Mouse (Mus musculus) gonadal fat pad, adult 2 months (tissue): ENCODE measurements around the gene Zfp282. TPM values are rescaled to one million over a fixed set of nuclear protein-coding genes. Genes with fewer than 3 reads are reported as not detected.

Source experiments
- DNase-seq: peaks from one replicate; pipeline ENCODE4 v3.0.0-alpha.2; 2012; ENCODE audit warnings: low read depth
- polyA plus RNA-seq: library from polyadenylated mRNA; depleted of rRNA; stranded (reverse); fragments of >200 nt; gene quantifications from 2 replicates; pipeline ENCODE4 v1.2.3, GENCODE M21; 2012

Zfp282 gene
- polyA plus RNA-seq, 1 experiment, result 7.3 TPM

DNA sequence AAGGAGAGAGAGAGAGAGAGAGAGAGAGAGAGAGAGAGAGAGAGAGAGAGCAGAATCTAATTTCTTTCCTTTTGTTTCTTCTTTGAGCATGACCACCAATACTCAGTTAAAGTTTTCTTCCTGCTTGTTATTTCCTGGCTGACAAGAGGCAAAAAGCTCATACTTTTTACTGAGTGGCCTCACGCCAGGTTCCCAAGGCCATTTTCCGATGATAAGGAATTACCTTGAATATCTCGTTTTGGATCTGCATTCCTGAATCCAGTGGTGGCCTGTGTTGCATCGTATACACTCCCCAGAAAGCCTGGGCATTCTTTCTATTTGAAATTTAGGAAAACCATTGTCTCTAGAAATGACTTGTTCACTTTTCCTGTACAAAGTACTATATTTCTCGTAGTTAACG is 22.4 kb downstream of the Zfp282 start:
- DNase-seq, result no peak

DNA sequence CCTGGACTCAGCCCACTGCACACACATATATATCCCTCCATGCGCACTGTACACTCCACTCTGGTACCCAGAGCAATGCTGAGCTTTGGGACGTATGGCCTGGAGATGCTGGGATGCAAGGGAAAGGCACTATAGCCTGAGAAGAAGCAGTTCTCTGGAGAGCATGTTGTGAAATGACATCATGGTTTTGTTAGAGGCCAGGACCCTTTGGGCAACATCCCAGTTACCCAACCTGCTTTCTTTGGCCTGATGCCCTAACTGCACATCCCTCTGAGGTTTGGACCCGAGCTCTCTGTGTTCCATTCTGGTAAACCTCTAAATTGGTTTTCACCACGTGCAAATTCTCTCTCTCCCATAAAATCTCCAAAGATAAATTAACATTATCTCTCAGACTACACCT is 26.6 kb downstream of the Zfp282 start:
- no peak for DNase-seq

DNA sequence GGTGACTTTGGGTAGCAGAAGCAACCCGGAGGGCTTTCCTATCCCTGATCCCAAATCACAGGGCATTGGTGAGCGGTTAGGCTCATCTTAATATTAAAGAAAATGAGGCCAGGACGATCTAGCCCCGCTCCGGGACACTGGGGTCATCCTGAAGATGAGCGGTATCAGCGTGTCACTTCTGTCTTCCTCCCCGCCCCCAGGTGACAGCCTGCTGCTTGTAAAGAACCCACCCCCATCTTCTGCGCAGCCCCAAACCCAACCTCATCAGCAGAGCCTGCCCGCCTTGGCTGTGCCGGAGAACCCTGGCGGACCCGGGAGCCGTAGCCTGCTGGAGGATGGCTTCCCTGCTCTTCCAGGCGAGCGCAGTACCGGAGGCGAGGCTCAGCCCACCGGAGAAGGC is 27.4 kb downstream of the Zfp282 start:
- no peak for DNase-seq

DNA sequence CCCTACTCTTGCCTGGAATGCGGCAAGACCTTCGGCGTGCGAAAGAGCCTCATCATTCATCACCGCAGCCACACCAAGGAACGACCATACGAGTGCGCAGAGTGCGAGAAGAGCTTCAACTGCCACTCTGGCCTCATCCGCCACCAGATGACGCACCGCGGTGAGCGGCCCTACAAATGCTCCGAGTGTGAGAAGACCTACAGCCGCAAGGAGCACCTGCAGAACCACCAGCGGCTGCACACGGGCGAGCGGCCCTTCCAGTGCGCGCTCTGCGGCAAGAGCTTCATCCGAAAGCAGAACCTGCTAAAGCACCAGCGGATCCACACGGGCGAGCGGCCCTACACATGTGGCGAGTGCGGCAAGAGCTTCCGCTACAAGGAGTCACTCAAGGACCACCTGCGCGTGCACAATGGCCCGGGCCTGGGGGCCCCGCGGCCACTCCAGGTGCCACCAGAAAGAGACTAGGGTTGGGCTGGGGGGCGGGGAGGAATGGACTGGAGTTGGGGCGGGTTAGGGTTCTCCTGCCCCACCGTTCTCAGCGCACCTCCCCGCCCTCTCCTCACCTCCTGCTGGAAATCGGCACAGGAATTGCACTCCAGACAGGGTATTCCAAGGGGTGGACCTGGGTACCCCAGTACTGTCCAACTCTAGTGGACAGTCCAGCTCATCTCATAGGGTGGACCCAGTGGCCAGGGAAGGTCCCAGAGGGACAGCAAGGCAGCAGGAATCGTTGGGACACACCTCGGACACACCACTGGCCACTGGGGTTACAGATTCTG is 28.1 kb downstream of the Zfp282 start:
- DNase-seq, result no peak

DNA sequence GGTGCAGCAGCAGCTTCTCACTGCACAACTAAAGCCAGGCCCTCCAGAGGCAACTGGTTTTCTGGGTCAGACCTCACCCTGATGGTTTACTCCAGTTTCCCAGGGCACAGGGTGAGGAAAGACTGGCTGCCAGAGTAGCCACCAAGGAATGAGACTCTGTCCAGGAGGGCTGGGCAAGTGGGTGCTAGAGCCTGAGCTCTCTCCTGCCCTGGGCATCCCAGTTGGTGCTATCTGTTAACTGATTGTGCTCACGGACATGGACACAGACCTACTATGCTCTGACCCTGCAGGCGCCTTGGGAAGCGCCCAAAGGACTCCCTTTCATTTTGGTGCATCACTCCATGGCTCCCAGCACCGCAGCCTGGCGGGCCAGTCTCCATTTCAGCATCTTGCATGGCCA is 29.3 kb downstream of the Zfp282 start:
- no peak for DNase-seq

DNA sequence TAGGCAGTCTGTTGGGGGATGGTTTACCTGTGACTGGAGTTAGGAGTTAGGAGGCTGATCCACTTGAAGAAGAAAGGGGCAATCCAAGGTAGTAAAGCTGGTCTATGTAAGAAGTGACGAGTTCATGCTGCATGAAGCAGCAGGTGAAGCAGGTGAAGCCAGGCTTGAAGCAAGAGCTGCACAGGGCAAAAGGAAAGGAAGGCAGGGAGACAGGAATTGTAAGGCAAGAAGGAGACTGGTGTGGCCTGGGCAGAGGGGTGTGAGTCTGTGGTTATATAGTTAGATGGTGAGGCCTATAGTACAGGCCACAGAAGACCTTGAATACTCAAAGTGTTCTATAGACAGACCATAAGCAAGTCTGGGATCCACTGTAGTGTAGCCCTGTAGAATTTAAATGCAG is 32.0 kb downstream of the Zfp282 start:
- DNase-seq, result no peak

DNA sequence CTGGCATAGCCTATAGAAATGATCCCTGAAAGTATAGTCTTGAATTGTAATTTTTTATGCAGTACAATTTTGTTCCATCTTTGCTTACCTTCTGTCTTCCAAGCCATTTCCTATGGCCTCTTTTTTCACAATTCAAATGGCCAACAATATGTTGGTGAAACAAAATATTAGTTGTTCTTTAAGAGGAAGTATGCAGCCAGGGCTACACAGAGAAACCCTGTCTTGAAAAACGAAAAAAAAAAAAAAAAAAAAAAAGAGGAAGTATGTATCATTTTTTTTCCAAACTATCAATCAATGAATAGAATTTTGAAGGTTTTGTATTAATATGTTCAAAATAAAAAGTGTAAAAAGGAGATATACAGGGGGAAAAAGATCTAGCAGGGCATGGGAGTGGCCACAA is 34.6 kb downstream of the Zfp282 start:
- no peak for DNase-seq

DNA sequence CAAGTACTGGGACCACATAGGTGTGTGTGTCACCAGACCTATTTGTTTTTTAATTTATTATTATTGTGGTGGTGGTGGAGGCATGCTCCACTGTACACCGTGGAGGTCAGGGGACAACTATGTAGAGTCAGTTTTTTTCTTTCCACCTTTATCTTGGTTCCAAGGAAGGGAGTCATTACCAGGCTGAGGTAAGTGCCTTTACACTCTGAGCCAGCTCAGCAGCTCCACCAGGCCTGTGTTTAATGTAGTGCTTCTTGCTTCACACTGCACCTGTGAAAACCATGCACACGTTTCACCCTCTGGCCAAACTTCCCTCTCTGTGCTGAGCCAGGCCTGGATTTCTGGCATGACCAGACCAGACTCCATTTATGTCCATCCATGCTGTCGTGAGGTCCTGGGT is 36.0 kb downstream of the Zfp282 start:
- DNase-seq, result no peak

DNA sequence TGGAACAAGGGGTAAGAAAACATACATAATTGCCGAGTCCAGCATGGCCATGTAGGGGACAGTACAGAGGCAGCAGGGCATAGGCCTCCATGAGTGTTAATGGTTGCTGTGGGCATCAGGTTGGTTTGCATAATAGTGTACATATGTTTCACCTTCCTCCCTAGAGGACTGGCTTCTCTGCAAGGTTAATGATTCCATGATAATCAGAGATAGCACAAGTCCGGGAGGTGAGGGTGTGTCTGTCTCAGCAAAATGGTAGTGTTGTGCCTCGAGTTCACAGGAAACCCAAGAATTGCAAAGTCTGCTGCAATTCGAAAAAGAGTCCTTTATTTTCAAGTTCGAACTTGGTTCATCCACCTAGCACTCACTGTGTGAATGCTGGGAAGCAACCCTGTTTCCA is 40.0 kb downstream of the Zfp282 start:
- no peak for DNase-seq

DNA sequence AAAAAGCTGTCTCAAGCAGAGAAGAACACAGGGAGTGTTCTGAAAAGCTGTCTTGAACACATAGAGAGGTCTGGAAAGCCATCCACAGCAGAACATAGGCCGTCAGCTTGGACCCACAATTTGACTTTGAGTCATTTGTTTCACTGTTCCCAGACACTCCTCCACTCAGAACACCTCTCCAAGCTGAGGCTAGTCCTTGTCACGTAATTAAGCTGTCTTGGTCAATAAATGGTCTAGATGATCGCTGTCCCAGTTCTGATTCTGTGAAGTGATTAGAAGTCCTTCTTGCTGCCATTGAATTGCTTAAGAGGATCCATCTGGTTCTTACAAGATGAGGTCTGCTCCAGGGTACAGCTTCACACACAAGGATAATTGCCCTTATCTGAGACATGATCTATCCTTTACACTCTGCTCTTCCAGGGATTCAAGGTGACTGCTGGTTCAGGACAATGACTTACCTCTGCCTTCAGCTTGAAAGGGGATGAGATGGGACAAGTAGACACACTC is 41.8 kb downstream of the Zfp282 start:
- peak; percentile 89 for DNase-seq

DNA sequence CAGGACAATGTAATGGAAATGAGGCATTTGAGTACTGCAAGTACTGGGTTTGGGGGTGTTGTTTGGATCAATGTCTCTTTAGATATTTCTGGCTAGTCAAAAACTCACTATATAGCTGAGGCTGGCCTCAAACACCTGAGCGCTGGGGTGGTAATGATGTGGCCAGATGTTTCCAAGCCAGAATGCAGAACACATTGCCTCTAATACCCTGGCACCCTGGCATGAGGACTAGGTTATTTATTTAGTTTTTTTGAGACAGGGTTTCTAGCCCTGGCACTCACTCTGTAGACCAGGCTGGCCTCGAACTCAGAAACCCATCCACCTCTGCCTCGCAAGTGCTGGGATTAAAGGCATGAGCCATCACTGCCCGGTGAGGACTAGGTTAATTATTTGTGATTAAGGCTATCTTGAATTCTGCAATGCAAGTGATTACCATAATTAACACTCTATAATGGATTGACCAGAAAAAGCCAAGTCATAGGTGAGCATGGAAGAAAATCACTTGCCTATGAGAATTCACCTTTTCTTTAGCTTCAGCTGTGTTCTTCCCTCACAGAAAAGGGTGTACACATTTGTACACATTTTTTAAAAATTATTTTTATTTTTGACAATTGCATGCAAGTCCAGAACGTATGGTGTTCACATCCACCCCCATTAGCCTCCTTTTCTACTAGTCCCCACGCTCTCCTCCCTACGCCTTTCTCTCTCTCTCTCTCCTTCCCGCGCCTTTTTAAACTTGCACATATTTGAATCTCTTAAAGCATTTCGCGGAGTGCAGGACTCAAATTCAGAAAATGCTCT is 42.8 kb downstream of the Zfp282 start:
- DNase-seq, result no peak

DNA sequence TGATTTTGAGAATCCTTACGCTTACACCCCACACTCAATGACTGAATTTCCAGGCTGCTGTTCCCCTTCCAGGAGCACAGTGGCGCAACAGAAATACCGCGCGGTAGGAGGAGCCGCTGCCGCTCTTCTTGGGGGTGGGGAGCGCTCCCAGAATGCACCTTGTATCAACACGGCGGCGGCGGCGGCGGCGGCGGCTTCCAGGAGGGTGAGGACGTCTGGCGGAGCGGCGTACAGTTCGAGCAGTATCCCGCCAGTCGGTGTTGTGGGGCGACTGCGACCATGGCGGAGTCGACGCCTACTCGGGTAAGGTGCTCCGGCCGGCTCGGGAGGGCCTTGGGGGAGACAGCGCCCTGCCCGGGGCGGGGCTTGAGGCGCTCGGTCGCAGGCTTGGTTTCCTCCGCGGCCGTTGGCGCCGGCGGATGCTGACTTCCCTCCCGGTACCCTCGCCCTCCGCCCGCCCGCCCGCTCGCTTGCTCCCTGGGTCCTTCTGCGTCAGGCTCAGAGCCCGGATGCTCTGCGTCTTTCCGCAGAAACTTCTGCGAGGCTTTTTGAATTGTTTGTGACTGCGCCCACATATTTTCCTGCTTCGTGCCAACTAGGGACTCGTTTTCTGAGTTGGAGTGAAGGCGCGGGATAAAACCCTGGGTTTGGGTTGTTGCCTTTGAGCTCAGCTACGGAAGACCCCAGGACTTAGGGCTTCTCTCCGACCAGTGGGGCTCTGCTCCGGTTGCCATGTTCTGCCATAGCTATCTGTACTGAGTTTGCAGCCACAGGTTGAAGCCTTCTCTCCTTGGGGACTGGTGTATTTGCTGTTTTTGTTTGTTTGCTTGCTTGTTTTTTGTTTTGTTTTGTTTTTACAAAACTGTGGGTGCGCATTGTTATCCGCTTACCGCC is 43.7 kb downstream of the Zfp282 start, which contains the start of gene Zfp212:
TSS of gene Zfp212 (plus strand) at position 30 of the 894 bp plus-strand sequence.
- DNase-seq, result no peak

DNA sequence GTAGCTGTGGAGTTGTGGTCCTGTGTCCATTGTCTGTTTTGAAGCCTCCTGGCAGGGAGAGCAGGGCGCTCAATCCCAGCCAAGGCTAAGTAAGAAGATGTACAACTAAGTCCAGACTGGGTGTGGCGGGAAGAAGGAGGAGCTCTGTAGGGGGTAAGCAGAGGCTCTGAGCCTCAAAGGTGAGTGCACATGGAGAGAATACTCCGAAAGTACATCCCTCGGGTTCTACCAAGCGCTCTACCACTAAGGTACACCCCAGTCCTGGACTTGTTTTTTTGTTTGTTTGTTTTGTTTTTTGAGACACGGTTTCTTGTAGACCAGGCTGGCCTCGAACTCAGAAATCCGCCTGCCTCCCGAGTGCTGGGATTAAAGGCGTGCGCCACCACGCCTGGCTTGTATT is 65.5 kb downstream of the Zfp282 start:
- no peak for DNase-seq

DNA sequence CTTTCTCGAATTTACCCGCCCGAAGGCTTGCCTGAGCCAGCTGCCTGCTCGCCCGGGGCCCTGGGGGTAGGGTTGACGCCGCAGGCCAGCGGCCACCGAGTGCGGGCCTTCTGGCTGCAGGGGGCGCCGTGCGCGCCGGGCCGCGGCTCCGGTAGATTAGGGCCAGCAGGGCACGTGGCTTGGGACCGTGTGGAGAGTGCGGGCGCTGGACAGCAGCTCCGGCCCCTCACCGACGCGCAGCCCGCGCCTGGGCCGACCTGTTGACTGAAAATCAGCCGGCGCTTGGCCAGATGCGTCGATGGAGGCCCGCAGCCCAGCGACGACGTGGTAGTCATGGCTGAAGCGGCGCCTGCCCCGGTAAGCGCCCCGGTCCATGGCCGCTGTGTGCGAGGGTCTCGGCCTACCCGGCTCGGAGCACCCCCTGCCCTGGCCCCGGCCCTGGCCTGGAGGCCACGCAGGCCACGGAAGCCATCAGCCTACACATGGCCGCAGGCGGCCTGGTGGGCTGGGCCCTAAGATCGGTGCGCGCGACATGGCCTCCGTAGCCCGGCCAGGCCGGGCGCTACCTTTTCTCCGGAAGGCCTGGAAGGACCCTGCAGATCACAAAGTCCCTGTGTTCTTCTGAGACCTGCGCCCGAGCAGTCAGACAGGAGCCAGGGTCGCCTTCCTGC is 66.2 kb downstream of the Zfp282 start:
- no peak for DNase-seq

DNA sequence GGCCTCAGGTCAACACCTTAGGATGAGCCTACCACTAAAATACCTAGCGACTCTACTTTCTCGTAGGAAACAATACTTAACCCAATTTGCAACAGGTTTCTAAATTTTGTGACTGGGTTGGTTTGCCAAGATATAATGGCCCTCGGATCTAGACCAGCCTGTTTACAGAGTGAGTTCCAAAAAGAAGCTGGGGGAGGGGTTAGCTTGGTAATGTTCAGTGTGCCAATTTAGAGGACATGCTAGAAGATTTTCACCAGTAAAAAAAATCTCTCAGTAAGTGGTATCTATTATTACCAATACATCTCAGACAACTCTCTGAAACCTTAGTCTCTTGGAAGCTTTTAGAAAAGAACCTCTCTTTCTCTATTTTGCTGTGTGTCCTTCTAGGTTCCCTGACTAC is 66.7 kb downstream of the Zfp282 start:
- no peak for DNase-seq

DNA sequence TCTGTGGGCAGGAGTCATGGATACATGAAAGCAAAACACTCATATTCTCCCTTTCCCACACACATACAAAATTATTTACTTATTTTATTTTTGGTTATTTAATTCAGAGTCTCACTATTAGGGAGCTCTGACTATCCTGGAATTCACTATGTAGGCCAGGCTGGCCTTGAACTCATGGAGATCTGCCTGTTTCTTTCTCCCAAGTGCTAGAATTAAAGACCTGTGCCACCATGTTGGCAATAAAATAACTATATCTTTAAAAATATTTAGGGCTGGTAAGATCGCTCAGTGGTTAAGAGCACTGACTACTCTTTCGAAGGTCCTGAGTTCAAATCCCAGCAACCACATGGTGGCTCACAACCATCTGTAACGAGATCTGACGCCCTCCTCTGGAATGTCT is 70.4 kb downstream of the Zfp282 start:
- DNase-seq, result no peak

DNA sequence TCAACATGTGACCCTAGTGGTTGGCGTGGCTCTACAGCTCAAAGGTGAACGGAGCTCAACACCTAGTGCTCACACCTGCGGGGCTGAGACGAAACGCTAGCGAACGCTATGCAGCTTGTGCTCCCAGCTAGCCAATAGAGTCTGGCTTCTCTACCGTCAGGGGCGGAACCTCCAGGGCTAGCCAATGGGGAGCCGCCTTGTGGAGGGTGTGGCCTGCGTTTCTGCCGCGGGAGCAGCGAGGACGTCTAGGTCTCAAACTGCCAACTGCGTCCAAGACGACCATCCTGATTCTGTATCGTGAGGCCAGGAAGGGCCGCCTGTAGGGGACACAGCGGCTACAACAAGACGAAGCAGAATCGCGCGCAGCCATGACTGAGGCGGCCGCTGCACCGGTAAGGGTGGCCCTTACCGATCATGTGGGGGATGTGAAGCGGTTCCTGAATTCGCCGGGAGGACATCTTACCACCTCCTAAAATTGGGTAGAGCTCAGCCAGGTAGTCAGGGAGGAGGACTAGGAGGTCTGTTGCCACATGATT is 76.3 kb downstream of the Zfp282 start, which contains the start of gene Zfp956:
TSS of gene Zfp956 (plus strand) at position 200 of the 536 bp plus-strand sequence.
- no peak for DNase-seq

DNA sequence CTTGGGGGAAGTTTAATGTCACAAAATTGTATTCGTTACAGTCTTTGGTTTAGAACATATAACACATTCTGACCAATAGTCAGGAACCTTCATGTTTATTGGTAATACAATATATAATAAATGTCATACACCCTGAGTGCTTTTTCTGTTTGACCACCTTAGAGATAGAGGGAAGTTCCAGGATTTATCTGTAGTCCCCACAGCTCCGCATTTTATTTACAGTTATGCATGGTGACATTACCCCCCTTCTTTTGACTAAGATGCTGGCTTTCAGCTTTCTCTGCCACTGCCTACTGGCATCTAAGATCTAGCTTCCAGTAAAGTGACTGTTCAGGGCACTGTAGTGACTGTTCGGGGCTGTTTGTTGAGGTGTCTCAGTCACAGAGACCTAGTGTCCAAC is 77.4 kb downstream of the Zfp282 start:
- DNase-seq, result no peak

DNA sequence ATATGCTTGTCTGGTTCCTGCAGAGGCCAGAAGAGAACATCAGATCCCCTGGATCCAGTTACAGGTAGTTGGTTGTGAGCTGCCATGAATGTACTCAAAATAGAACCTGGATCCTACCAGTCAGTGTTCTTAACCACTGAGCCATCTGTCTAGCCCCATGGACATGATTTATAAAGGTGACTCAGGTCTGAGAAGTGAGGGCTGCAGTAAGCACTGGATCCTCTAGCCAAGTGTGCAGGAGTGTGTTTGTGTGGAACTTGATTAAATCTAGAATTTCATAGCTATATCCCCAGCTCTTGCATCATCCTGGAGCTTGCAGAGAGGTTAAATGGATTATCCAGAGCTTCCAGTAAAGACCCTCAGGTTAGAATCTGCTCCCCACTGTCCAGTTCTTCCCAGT is 80.8 kb downstream of the Zfp282 start:
- no peak for DNase-seq
